Mouse (Mus musculus): ENCODE results near the gene Dgkh. TPM values are rescaled to one million over a fixed set of nuclear protein-coding genes. Genes with fewer than 3 reads are reported as not detected.
"Not testable (repeated sequence)": the region's sequence is repeated elsewhere in the genome, so short reads cannot be mapped to it uniquely, and the experiment has no call there.

Dgkh gene
- polyA plus RNA-seq, 1 experiment: 6.8 TPM

DNA sequence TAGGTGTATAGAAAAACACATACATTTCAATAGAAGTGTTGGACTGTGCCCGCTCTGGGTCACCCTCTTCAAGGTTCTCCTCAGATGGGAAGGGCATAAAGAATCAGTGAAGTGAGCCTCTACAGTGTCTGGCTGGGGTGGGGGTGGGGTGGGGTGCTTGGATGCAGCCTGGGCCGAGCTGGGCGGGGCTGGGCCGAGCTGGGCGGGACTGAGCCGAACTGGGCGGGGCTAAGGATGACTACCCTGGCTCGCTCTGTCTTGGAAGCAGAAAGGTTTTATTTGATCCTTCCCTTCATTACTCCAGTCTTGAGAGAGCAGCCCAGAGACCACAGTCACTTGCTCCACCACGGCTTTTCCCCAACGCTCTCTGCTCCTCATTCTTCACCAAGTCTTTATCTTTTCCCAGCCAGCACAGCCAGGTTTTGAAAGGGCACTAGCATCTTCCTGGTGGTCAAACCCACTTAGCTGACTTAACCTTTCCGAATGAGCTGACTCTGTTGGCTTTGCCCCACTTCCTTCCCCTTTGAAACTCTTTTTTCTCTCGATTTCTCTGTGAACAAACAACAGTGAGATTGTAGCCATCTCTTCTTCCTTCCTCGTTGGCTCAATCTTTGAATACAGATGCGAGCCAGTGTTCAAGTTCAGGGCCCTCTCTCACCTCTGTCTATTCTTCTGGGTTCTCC lies 15.5 kb upstream of the Dgkh start:
- H3K27ac ChIP-seq (ENCODE audit: insufficient read depth, low read depth, low read length): peak overlapping the region; percentile 88

DNA sequence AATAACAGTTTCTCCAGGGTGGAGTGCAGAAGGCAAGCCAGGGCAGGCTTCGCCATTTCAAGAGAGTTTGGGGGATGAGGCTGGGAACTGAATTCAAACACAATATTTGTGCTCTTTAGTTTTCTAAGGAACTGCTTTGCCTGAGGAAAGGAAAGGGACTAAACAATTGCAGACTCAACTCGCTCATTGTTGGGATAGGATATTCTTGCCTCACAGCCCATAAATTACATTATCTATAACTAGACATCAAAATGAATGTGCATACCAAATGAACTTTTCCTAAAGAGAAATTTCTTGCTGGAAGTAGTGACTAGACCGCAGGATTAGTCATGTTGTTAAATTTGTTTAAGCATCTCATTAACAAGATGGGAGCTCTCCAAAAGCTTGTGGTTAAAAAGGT lies 14.9 kb upstream of the Dgkh start:
- TF ChIP-seq POLR2A (IDR thresholded peaks at IDR 0.05; ENCODE audit: borderline replicate concordance, low read depth, low read length) (no peak), CTCF (IDR thresholded peaks at IDR 0.05; ENCODE audit: low read depth, low read length) (no peak)
- H3K4me3 ChIP-seq (ENCODE audit: insufficient read depth, low read length): no peak overlapping the region
- no peak overlapping the region for H3K27ac ChIP-seq (ENCODE audit: insufficient read depth, low read depth, low read length)
- H3K4me1 ChIP-seq (ENCODE audit: control insufficient read depth, insufficient read depth, low read length): peaks cover 27% of the 10 kb centered on the region

More for the DNA sequence above, 15.5 kb upstream of the Dgkh start:
- no peak for TF ChIP-seq CTCF (IDR thresholded peaks at IDR 0.05; ENCODE audit: low read depth, low read length)
- TF ChIP-seq POLR2A (IDR thresholded peaks at IDR 0.05; ENCODE audit: borderline replicate concordance, low read depth, low read length): no peak
- H3K4me3 ChIP-seq (ENCODE audit: insufficient read depth, low read length): peak overlapping the region; percentile 24
- peaks cover 27% of the 10 kb centered on the region for H3K4me1 ChIP-seq (ENCODE audit: control insufficient read depth, insufficient read depth, low read length)

DNA sequence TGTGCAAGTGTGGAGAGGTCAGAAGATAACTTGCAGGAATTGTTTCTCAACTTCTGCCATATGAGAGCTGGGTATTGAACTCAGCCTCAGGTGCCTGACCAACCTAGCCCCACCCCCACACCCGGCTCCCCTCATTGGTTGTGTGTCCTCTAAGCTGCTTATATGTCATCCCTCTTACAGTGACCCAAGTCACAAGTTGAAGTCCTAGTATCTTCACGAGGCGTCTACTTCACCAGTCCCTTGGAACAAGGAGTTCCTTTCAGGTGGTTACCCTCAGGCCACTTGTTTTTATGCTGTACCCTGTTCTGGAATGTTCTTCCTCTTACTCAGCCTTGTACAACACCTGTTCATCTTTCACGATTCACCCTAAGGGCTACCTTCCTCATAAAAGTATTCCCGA lies 2.0 kb upstream of the Dgkh start:
- H3K27ac ChIP-seq (ENCODE audit: insufficient read depth, low read depth, low read length): no peak overlapping the region
- TF ChIP-seq CTCF (IDR thresholded peaks at IDR 0.05; ENCODE audit: low read depth, low read length) (no peak), POLR2A (IDR thresholded peaks at IDR 0.05; ENCODE audit: borderline replicate concordance, low read depth, low read length) (no peak)
- H3K4me1 ChIP-seq (ENCODE audit: control insufficient read depth, insufficient read depth, low read length): peaks cover 22% of the 10 kb centered on the region
- no peak overlapping the region for H3K4me3 ChIP-seq (ENCODE audit: insufficient read depth, low read length)

DNA sequence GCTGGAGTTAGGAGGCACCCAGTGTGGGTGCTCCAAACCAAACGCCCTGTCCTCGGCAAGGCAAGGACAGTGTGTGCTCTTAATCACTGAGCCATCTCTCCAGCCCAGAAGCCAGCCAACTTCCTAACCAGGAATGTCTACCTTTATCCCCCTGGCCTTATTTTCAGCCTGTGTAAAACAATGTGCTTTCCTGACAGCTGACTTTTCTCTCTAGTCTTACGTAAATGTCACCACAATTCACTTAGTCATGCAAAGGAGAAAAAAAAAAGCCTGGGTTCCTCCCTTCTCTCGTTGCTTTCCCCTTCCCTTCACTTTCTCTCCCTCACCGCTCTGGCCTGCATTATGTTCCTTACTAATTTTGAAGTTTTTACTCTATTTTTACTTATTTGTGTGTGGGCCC lies 1.6 kb upstream of the Dgkh start:
- H3K4me3 ChIP-seq (ENCODE audit: insufficient read depth, low read length); H3K27ac ChIP-seq (ENCODE audit: insufficient read depth, low read depth, low read length): not testable (repeated sequence)
- peaks cover 22% of the 10 kb centered on the region for H3K4me1 ChIP-seq (ENCODE audit: control insufficient read depth, insufficient read depth, low read length)

DNA sequence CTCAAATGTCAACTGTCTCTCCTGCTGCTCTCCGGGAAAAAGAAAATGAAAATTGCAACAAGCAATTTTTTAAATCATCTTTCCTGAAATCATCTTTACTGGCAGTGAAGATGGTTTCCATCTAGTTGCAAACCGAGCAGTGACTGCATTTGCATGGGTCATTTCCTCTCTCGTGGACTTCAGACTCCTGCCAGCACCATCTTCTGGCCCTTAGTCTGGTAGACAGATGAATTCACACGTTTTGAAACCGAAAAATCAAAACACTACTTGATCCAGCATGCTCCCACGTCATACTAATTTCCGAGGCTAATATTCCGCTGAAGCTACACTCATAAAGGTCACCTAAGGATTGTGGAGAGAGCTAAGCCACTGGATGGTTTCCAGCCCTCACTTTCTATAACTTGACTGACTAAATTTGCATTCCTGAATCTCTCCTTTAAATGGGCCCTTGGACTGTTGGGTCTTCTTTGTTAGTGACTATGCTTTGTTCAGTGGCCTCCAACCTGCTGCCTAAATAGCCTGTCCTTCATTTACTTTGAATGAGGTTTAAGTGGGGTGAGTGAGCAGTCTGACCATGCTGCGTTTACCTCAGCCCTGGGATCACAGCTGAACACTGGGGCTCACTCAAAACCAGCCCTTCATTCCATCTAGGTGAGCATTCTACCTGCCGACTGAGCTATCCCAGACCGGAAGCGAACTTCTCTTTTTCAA lies 945 bp upstream of the Dgkh start:
- H3K4me1 ChIP-seq (ENCODE audit: control insufficient read depth, insufficient read depth, low read length): peaks cover 22% of the 10 kb centered on the region
- H3K4me3 ChIP-seq (ENCODE audit: insufficient read depth, low read length): peak overlapping the region; percentile 94
- H3K27ac ChIP-seq (ENCODE audit: insufficient read depth, low read depth, low read length): 0 out of 2 replicates have a peak overlapping the region, but pooled peaks have one; percentile 76
- no peak for TF ChIP-seq POLR2A (IDR thresholded peaks at IDR 0.05; ENCODE audit: borderline replicate concordance, low read depth, low read length)
- no peak for TF ChIP-seq CTCF (IDR thresholded peaks at IDR 0.05; ENCODE audit: low read depth, low read length)

DNA sequence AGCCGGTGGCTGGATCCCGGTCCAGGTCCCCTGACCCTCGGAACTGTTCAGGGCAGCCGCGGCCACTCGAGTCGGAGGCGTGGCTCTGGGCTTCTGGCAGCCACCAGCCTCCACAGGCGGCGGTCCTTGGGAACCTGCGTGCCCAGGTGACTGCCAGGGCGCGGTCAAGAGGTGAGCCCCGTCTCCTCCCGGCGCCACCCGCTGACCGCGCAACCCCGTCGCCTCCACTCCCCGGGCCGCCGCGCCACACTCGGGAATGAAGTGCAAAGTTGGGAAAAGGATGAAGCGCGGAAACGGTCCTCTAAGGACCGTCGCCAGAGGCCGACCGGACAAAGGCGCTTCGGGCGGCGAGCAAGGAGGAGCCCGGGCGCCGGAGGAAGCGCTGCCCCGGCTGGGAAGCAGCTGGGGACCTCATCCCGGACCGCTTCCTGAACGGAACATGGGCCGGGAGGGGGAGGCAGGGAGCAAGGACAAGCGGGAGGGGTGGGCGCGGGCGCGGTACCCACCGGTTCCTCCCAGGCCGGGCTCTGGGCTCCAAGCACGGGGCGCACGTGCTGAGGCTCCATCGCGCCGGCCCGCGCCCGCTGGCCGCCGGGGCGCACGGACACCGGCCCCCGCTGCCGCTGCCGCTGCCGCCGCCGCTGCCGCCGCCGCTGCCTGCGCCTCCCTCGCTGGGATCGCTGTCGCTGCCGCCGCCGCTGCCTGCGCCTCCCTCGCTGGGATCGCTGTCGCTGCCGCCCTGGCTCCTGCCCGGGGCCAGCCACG lies 542 bp downstream of the Dgkh start:
- peak overlapping the region; percentile 34 for H3K27ac ChIP-seq (ENCODE audit: insufficient read depth, low read depth, low read length)
- H3K4me3 ChIP-seq (ENCODE audit: insufficient read depth, low read length): peak overlapping the region; percentile 94
- TF ChIP-seq CTCF (IDR thresholded peaks at IDR 0.05; ENCODE audit: low read depth, low read length) (no peak), POLR2A (IDR thresholded peaks at IDR 0.05; ENCODE audit: borderline replicate concordance, low read depth, low read length) (no peak)
- H3K4me1 ChIP-seq (ENCODE audit: control insufficient read depth, insufficient read depth, low read length): peaks cover 22% of the 10 kb centered on the region

DNA sequence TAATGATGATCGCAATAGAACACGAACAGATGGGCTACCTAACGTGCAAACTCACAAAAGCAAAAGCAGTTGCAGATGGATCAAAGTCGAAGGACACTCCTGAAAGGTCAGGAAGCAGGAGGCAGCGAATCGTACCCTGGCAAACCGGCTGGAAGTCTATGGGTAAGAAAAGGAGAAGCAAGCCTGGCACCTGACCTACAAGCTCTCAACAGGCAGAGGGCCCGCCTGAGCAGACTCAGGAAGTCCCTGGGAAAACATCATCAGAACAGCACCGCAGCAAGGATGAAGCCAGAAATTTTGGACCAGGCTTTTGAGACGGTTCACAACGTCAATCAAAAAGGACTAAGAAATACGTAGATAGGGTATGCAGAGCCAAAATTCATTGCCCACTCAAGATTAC lies 1.3 kb downstream of the Dgkh start:
- H3K4me3 ChIP-seq (ENCODE audit: insufficient read depth, low read length): peak overlapping the region; percentile 94
- no peak for TF ChIP-seq CTCF (IDR thresholded peaks at IDR 0.05; ENCODE audit: low read depth, low read length)
- TF ChIP-seq POLR2A (IDR thresholded peaks at IDR 0.05; ENCODE audit: borderline replicate concordance, low read depth, low read length): no peak

DNA sequence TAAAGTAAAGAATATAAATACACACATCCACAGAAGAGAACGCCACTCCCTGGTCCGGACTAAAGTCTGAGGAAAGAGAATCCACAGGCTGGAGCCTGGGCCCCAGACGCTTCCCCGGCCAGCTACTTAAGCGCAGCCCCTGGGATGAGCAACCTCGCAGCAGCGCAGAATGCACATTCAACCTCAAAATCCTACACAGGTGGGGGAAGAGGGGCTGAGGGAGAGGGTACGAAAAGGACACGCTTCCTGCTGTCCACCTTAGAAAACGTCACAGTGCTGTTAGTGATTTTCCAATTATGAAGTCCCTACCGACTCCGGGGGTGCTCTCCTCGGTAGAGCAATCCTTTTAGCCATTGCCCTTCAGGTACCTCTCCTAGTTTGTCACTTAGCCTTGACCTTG lies 6.6 kb downstream of the Dgkh start:
- TF ChIP-seq CTCF (IDR thresholded peaks at IDR 0.05; ENCODE audit: low read depth, low read length): no peak
- no peak for TF ChIP-seq POLR2A (IDR thresholded peaks at IDR 0.05; ENCODE audit: borderline replicate concordance, low read depth, low read length)
- no peaks in the 10 kb centered on the region; the same call in 1 of the 2 replicates for H3K4me1 ChIP-seq (ENCODE audit: control insufficient read depth, insufficient read depth, low read length)
- no peak overlapping the region for H3K27ac ChIP-seq (ENCODE audit: insufficient read depth, low read depth, low read length)
- no peak overlapping the region for H3K4me3 ChIP-seq (ENCODE audit: insufficient read depth, low read length)

More for the DNA sequence above, 1.3 kb downstream of the Dgkh start:
- Histone ChIP-seq H3K4me1 (ENCODE audit: control insufficient read depth, insufficient read depth, low read length) (peaks cover 20% of the 10 kb centered on the region), H3K27ac (ENCODE audit: insufficient read depth, low read depth, low read length) (no peak overlapping the region)

DNA sequence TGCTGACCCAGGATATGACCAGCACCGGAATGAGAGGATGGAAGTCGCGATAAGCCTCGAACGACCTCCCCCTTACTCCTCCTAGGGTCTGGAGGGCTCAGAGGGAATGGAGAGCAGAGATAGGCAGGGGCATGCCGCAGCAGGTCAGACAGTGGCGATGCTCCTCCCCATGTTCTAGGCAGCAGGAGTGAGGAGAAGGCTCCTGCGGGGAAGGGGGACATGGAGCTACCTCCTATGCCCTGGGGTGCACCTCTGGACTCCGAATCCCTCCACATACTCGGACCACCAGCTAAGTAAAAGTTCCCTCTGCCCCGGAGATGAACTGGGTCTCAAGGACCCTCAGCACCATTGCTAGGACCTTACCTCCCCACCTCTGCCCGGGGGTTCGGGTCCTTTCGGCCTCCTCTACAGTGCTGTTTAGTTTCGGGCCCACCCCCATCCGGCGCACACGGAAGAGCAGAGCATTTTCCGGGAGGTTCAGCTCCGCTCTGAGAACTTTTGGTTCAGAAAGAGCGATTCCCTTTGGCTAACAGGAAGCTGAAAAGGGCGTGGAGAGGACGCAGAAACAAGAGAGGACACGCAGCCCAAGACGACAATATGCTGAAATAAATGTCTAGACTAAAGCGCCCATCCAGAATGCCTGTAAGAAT lies 7.1 kb downstream of the Dgkh start:
- no peak for TF ChIP-seq POLR2A (IDR thresholded peaks at IDR 0.05; ENCODE audit: borderline replicate concordance, low read depth, low read length)
- TF ChIP-seq CTCF (IDR thresholded peaks at IDR 0.05; ENCODE audit: low read depth, low read length): no peak
- Histone ChIP-seq H3K27ac (ENCODE audit: insufficient read depth, low read depth, low read length) (no peak overlapping the region), H3K4me1 (ENCODE audit: control insufficient read depth, insufficient read depth, low read length) (no peaks in the 10 kb centered on the region; the same call in 1 of the 2 replicates), H3K4me3 (ENCODE audit: insufficient read depth, low read length) (peak overlapping the region; percentile 63)
